ENCODE assay signal across 8 mouse cellular contexts in genomic region chrX:106026418-106027342, GRCm38 (mm10). TPM values are rescaled to one million over a fixed set of nuclear protein-coding genes. Genes with fewer than 3 reads are reported as not detected.
DNase-seq lines count a peak whose midpoint lies in the region; ATAC-seq and TF ChIP-seq lines count a peak whose summit lies in the region.

Gene Atp7a, plus strand, starts transcription at chrX:106027276.

- H3ac ChIP-seq in C2C12 (ENCODE audit: control insufficient read depth, insufficient read length, low read depth), result peak within 1 kb of the TSS; percentile 72

- ATAC-seq in heart, embryonic 11.5 days (replicated peaks; ENCODE audit: insufficient number of reproducible peaks, low FRiP score, low TSS enrichment), result peak; percentile 97
- peak; percentile 96 for ATAC-seq in kidney, postnatal 0 days (replicated peaks; ENCODE audit: low FRiP score, low read depth)
- peak; percentile 98 for ATAC-seq in liver, embryonic 11.5 days (replicated peaks; ENCODE audit: low FRiP score)
- peak; percentile 95 for ATAC-seq in stomach, embryonic 14.5 days (ENCODE audit: insufficient number of reproducible peaks, insufficient read depth, low FRiP score, low read depth)

- TF ChIP-seq POLR2A in brain, embryonic 14.5 days (IDR thresholded peaks at IDR 0.05; ENCODE audit: borderline replicate concordance, extremely low read depth, insufficient read depth, insufficient read length, poor library complexity, severe bottlenecking), result peak; percentile 70; the same call in 1 of the 2 replicates

- DNase-seq in brain, embryonic 14.5 days (ENCODE audit: low read depth), result peak; percentile 97
- peak; percentile 93 for DNase-seq in kidney, postnatal 0 days (ENCODE audit: low spot score)
- DNase-seq in liver, embryonic 11.5 days (ENCODE audit: low spot score), result peak; percentile 85
- peak; percentile 94 for DNase-seq in naive thymus-derived CD4-positive, alpha-beta T cell, adult 2 months (ENCODE audit: low read depth)

- H3K79me2 ChIP-seq in C2C12 (ENCODE audit: control insufficient read depth, insufficient read depth), result peaks cover 37% of the 10 kb centered on the region

- H3K79me3 ChIP-seq in C2C12 (ENCODE audit: low read depth), result peaks cover 8% of the 10 kb centered on the region

- H3K27me3 ChIP-seq in C2C12 (ENCODE audit: control insufficient read depth, insufficient read depth, insufficient read length), result no peaks in the 10 kb centered on the region
- H3K27me3 ChIP-seq in erythroblast, embryonic 14.5 days (ENCODE audit: control insufficient read depth), result no peaks in the 10 kb centered on the region; the same call in 1 of the 2 replicates
- H3K27me3 ChIP-seq in heart, embryonic 11.5 days (ENCODE audit: control insufficient read depth, insufficient read depth, low read length), result no peaks in the 10 kb centered on the region
- H3K27me3 ChIP-seq in kidney, postnatal 0 days (ENCODE audit: insufficient read depth, low read length), result no peaks in the 10 kb centered on the region
- H3K27me3 ChIP-seq in liver, embryonic 11.5 days (replicated peaks; ENCODE audit: control insufficient read depth, insufficient read depth, low read length), result no peaks in the 10 kb centered on the region
- H3K27me3 ChIP-seq in stomach, embryonic 14.5 days (ENCODE audit: control insufficient read depth, insufficient read depth, low read length), result no peaks in the 10 kb centered on the region

- H3K9ac ChIP-seq in heart, embryonic 11.5 days (ENCODE audit: low read depth, low read length), result peak within 1 kb of the TSS; percentile 77
- peak within 1 kb of the TSS; percentile 47 for H3K9ac ChIP-seq in kidney, postnatal 0 days (ENCODE audit: low read depth, low read length)
- H3K9ac ChIP-seq in liver, embryonic 11.5 days (ENCODE audit: low read depth, low read length), result peak within 1 kb of the TSS; percentile 71
- H3K9ac ChIP-seq in stomach, embryonic 14.5 days (replicated peaks; ENCODE audit: low read depth, low read length), result peak within 1 kb of the TSS; percentile 43

- H3K27ac ChIP-seq in heart, embryonic 11.5 days (ENCODE audit: low read depth, low read length), result peak within 1 kb of the TSS; percentile 64
- peak within 1 kb of the TSS; percentile 60; the same call in 1 of the 2 replicates for H3K27ac ChIP-seq in kidney, postnatal 0 days
- H3K27ac ChIP-seq in liver, embryonic 11.5 days (ENCODE audit: low read depth, low read length), result no peak within 1 kb of the TSS
- H3K27ac ChIP-seq in stomach, embryonic 14.5 days (ENCODE audit: low read length), result peak within 1 kb of the TSS; percentile 59; the same call in 1 of the 2 replicates

- peaks cover 18% of the 10 kb centered on the region for H3K4me1 ChIP-seq in erythroblast, embryonic 14.5 days (ENCODE audit: control insufficient read depth)
- no peaks in the 10 kb centered on the region for H3K4me1 ChIP-seq in heart, embryonic 11.5 days (ENCODE audit: control insufficient read depth, insufficient read depth, low read length)
- H3K4me1 ChIP-seq in kidney, postnatal 0 days (replicated peaks; ENCODE audit: insufficient read depth, low read length), result no peaks in the 10 kb centered on the region
- no peaks in the 10 kb centered on the region for H3K4me1 ChIP-seq in liver, embryonic 11.5 days (replicated peaks; ENCODE audit: control insufficient read depth, insufficient read depth, low read length)
- H3K4me1 ChIP-seq in stomach, embryonic 14.5 days (ENCODE audit: control insufficient read depth, insufficient read depth, low read length), result no peaks in the 10 kb centered on the region

- peak; percentile 66 for TF ChIP-seq CTCF in C2C12 (IDR thresholded peaks at IDR 0.05; ENCODE audit: control insufficient read depth, insufficient read depth, insufficient read length)
- TF ChIP-seq CTCF in brain, embryonic 14.5 days (IDR thresholded peaks at IDR 0.05; ENCODE audit: borderline replicate concordance, extremely low read depth, insufficient read depth, insufficient read length), result peak; percentile 70
- TF ChIP-seq CTCF in kidney, postnatal 0 days (IDR thresholded peaks at IDR 0.05; ENCODE audit: low read depth), result peak; percentile 76

- no peaks in the 10 kb centered on the region for H3K9me3 ChIP-seq in erythroblast, embryonic 14.5 days (ENCODE audit: control insufficient read depth, low read length)
- no peaks in the 10 kb centered on the region for H3K9me3 ChIP-seq in heart, embryonic 11.5 days (replicated peaks; ENCODE audit: control insufficient read depth, low read length)
- H3K9me3 ChIP-seq in kidney, postnatal 0 days (replicated peaks; ENCODE audit: low read length), result no peaks in the 10 kb centered on the region
- H3K9me3 ChIP-seq in liver, embryonic 11.5 days (ENCODE audit: control insufficient read depth, low read length), result no peaks in the 10 kb centered on the region
- no peaks in the 10 kb centered on the region for H3K9me3 ChIP-seq in stomach, embryonic 14.5 days (ENCODE audit: control insufficient read depth, low read depth, low read length)

- H3K4me2 ChIP-seq in heart, embryonic 11.5 days, result peak within 1 kb of the TSS; percentile 61
- H3K4me2 ChIP-seq in kidney, postnatal 0 days (ENCODE audit: low read length), result peak within 1 kb of the TSS; percentile 54
- H3K4me2 ChIP-seq in liver, embryonic 11.5 days, result peak within 1 kb of the TSS; percentile 68
- H3K4me2 ChIP-seq in stomach, embryonic 14.5 days (replicated peaks; ENCODE audit: low read depth, low read length), result peak within 1 kb of the TSS; percentile 43

- H3K36me3 ChIP-seq in C2C12 (ENCODE audit: control insufficient read depth, insufficient read depth), result peaks cover 10% of the 10 kb centered on the region
- peaks cover 9% of the 10 kb centered on the region for H3K36me3 ChIP-seq in erythroblast, embryonic 14.5 days (ENCODE audit: control insufficient read depth)
- H3K36me3 ChIP-seq in heart, embryonic 11.5 days (ENCODE audit: control insufficient read depth, insufficient read depth, low read length), result no peaks in the 10 kb centered on the region
- H3K36me3 ChIP-seq in kidney, postnatal 0 days (ENCODE audit: insufficient read depth, low read length), result no peaks in the 10 kb centered on the region
- H3K36me3 ChIP-seq in liver, embryonic 11.5 days (ENCODE audit: control insufficient read depth, insufficient read depth, low read length), result no peaks in the 10 kb centered on the region
- peaks cover 4% of the 10 kb centered on the region; the same call in 1 of the 2 replicates for H3K36me3 ChIP-seq in stomach, embryonic 14.5 days (ENCODE audit: control insufficient read depth, insufficient read depth, low read length)

- 14% methylated on average over 36 of the region's 36 CpGs for WGBS in heart, embryonic 11.5 days (ENCODE audit: insufficient replicate concordance)
- 29% methylated on average over 36 of the region's 36 CpGs for WGBS in kidney, postnatal 0 days
- WGBS in liver, embryonic 11.5 days, result 21% methylated on average over 36 of the region's 36 CpGs
- WGBS in stomach, embryonic 14.5 days, result 24% methylated on average over 36 of the region's 36 CpGs

- peak within 1 kb of the TSS; percentile 34 for H3K4me3 ChIP-seq in C2C12 (ENCODE audit: insufficient read depth, poor library complexity, severe bottlenecking)
- H3K4me3 ChIP-seq in erythroblast, embryonic 14.5 days (replicated peaks), result peak within 1 kb of the TSS; percentile 73
- H3K4me3 ChIP-seq in heart, embryonic 11.5 days (ENCODE audit: low read depth, low read length), result peak within 1 kb of the TSS; percentile 55
- peak within 1 kb of the TSS; percentile 48 for H3K4me3 ChIP-seq in kidney, postnatal 0 days (replicated peaks; ENCODE audit: low read depth, low read length)
- peak within 1 kb of the TSS; percentile 58 for H3K4me3 ChIP-seq in liver, embryonic 11.5 days (ENCODE audit: low read depth, low read length)
- H3K4me3 ChIP-seq in stomach, embryonic 14.5 days (ENCODE audit: low read depth, low read length), result peak within 1 kb of the TSS; percentile 50

TF ChIP-seq in C2C12, 6 proteins besides CTCF, POLR2A, EP300 and RAD21:
- TF ChIP-seq MYOD1 (IDR thresholded peaks at IDR 0.05; ENCODE audit: control insufficient read depth, insufficient read length, low read depth) (no peak), MAX (IDR thresholded peaks at IDR 0.05) (peak; percentile 64), FOSL1 (IDR thresholded peaks at IDR 0.05; ENCODE audit: insufficient read depth, low read length, poor library complexity, severe bottlenecking) (no peak), USF1 (IDR thresholded peaks at IDR 0.05; ENCODE audit: low read depth) (peak; percentile 77)

RNA-seq across cellular contexts. Expression of gene Atp7a, which starts in this region (rescaled TPM):
- 2.1 TPM for polyA plus RNA-seq in C2C12 (2012; fragmentation: generic; extraction: Trizol)
- 6.7 and 9.4 TPM in 2 replicates for polyA plus RNA-seq in brain, embryonic 14.5 days (2012; rRNA removed)
- polyA plus RNA-seq in erythroblast, embryonic 14.5 days (2012), result 0.01 TPM in 1 of 2 replicates, not detected in the other
- polyA plus RNA-seq in heart, embryonic 11.5 days (2014; fragmentation: Nextera tagmentation; extraction: Ambion mirVana), result 18.2 and 21.8 TPM in 2 replicates
- 20.7 and 21.0 TPM in 2 replicates for polyA plus RNA-seq in kidney, postnatal 0 days (2015; fragmentation: Nextera tagmentation; extraction: Ambion mirVana)
- 16.2 and 19.7 TPM in 2 replicates for polyA plus RNA-seq in liver, embryonic 11.5 days (2014; fragmentation: Nextera tagmentation; extraction: Ambion mirVana)
- 39.3 and 40.2 TPM in 2 replicates for polyA plus RNA-seq in stomach, embryonic 14.5 days (2014; fragmentation: Nextera tagmentation; extraction: Ambion mirVana)
